Mouse (Mus musculus): ENCODE results near the gene Olfr916. TPM values are rescaled to one million over a fixed set of nuclear protein-coding genes. Genes with fewer than 3 reads are reported as not detected.

The Olfr916 gene
- polyA plus RNA-seq (2011; ENCODE audit: insufficient read depth, insufficient read length, low replicate concordance, missing spikeins) = not detected in 2 replicates

GRCm38 (mm10) chr9:38659775-38660174, at the start of gene Olfr916:
Gene Olfr916, minus strand, starts transcription at chr9:38659875.
- no peak within 1 kb of the TSS for H3K4me3 ChIP-seq (replicated peaks; ENCODE audit: control insufficient read depth, low read depth, low read length)
- WGBS = 47% methylated on average over 1 of the region's 1 CpGs
- H3K27ac ChIP-seq (ENCODE audit: control insufficient read depth, insufficient read depth, low read depth, low read length, poor library complexity) = no peak within 1 kb of the TSS
- no peaks in the 10 kb centered on the region for H3K4me1 ChIP-seq (ENCODE audit: control insufficient read depth, insufficient read depth, low read length)
- TF ChIP-seq CTCF (IDR thresholded peaks at IDR 0.05; ENCODE audit: control insufficient read depth, insufficient read depth, low read length) (no peak), POLR2A (IDR thresholded peaks at IDR 0.05; ENCODE audit: borderline replicate concordance, control insufficient read depth, low read depth, low read length) (no peak)

GRCm38 (mm10) chr9:38674501-38674900, 14.8 kb upstream of the Olfr916 start, which contains the start of gene Olfr918:
Gene Olfr918, minus strand, starts transcription at chr9:38674601.
- 75% methylated on average over 2 of the region's 2 CpGs for WGBS
- no peak within 1 kb of the TSS for H3K27ac ChIP-seq (ENCODE audit: control insufficient read depth, insufficient read depth, low read depth, low read length, poor library complexity)
- TF ChIP-seq CTCF (IDR thresholded peaks at IDR 0.05; ENCODE audit: control insufficient read depth, insufficient read depth, low read length) = no peak
- no peak for TF ChIP-seq POLR2A (IDR thresholded peaks at IDR 0.05; ENCODE audit: borderline replicate concordance, control insufficient read depth, low read depth, low read length)
- no peaks in the 10 kb centered on the region for H3K4me1 ChIP-seq (ENCODE audit: control insufficient read depth, insufficient read depth, low read length)
- no peak within 1 kb of the TSS for H3K4me3 ChIP-seq (replicated peaks; ENCODE audit: control insufficient read depth, low read depth, low read length)

GRCm38 (mm10) chr9:38672887-38673286, 13.2 kb upstream of the Olfr916 start:
- Histone ChIP-seq H3K4me3 (replicated peaks; ENCODE audit: control insufficient read depth, low read depth, low read length) (no peak overlapping the region), H3K4me1 (ENCODE audit: control insufficient read depth, insufficient read depth, low read length) (no peaks in the 10 kb centered on the region), H3K27ac (ENCODE audit: control insufficient read depth, insufficient read depth, low read depth, low read length, poor library complexity) (no peak overlapping the region)
- TF ChIP-seq CTCF (IDR thresholded peaks at IDR 0.05; ENCODE audit: control insufficient read depth, insufficient read depth, low read length) (no peak), POLR2A (IDR thresholded peaks at IDR 0.05; ENCODE audit: borderline replicate concordance, control insufficient read depth, low read depth, low read length) (no peak)
- WGBS = 53% methylated on average over 2 of the region's 2 CpGs

- 87% methylated on average over 1 of the region's 1 CpGs for WGBS
- Histone ChIP-seq H3K27ac (ENCODE audit: control insufficient read depth, insufficient read depth, low read depth, low read length, poor library complexity) (no peak within 1 kb of the TSS), H3K4me3 (replicated peaks; ENCODE audit: control insufficient read depth, low read depth, low read length) (no peak within 1 kb of the TSS), H3K4me1 (ENCODE audit: control insufficient read depth, insufficient read depth, low read length) (no peaks in the 10 kb centered on the region)
- TF ChIP-seq CTCF (IDR thresholded peaks at IDR 0.05; ENCODE audit: control insufficient read depth, insufficient read depth, low read length) (no peak), POLR2A (IDR thresholded peaks at IDR 0.05; ENCODE audit: borderline replicate concordance, control insufficient read depth, low read depth, low read length) (no peak)
These were observed 6.1 kb upstream of the Olfr916 start, which contains the start of gene Olfr917 for GRCm38 (mm10) chr9:38665742-38666141. Gene Olfr917, minus strand, starts transcription at chr9:38665842.

- 74% methylated on average over 4 of the region's 4 CpGs for WGBS
These were observed 27.3 kb downstream of the Olfr916 start for GRCm38 (mm10) chr9:38632406-38632805.

More at GRCm38 (mm10) chr9:38632406-38632805, 27.3 kb downstream of the Olfr916 start:
- H3K27ac ChIP-seq (ENCODE audit: control insufficient read depth, insufficient read depth, low read depth, low read length, poor library complexity) = no peak overlapping the region
- no peak overlapping the region for H3K4me3 ChIP-seq (replicated peaks; ENCODE audit: control insufficient read depth, low read depth, low read length)
- TF ChIP-seq CTCF (IDR thresholded peaks at IDR 0.05; ENCODE audit: control insufficient read depth, insufficient read depth, low read length) (no peak), POLR2A (IDR thresholded peaks at IDR 0.05; ENCODE audit: borderline replicate concordance, control insufficient read depth, low read depth, low read length) (no peak)
- H3K4me1 ChIP-seq (ENCODE audit: control insufficient read depth, insufficient read depth, low read length) = no peaks in the 10 kb centered on the region

Other genes with a start within 250 kb of the Olfr916 start
- not detected in 2 replicates for gene Olfr901, start 230.4 kb downstream of the Olfr916 start, polyA plus RNA-seq (2011; ENCODE audit: insufficient read depth, insufficient read length, low replicate concordance, missing spikeins)
- gene Olfr902, start 212.2 kb downstream of the Olfr916 start, polyA plus RNA-seq (2011; ENCODE audit: insufficient read depth, insufficient read length, low replicate concordance, missing spikeins) = not detected in 2 replicates
- not detected in 2 replicates for gene Olfr904, start 196.7 kb downstream of the Olfr916 start, polyA plus RNA-seq (2011; ENCODE audit: insufficient read depth, insufficient read length, low replicate concordance, missing spikeins)
- gene Olfr905, start 188.8 kb downstream of the Olfr916 start, polyA plus RNA-seq (2011; ENCODE audit: insufficient read depth, insufficient read length, low replicate concordance, missing spikeins) = 0.72 and 2.0 TPM in 2 replicates
- not detected in 2 replicates for gene Olfr906, start 172.8 kb downstream of the Olfr916 start, polyA plus RNA-seq (2011; ENCODE audit: insufficient read depth, insufficient read length, low replicate concordance, missing spikeins)
- gene Olfr907, start 164.1 kb downstream of the Olfr916 start, polyA plus RNA-seq (2011; ENCODE audit: insufficient read depth, insufficient read length, low replicate concordance, missing spikeins) = 0.70 TPM in 1 of 2 replicates, not detected in the other
- 0.55 TPM in 1 of 2 replicates, not detected in the other for gene Olfr911-ps1, start 138.3 kb downstream of the Olfr916 start, polyA plus RNA-seq (2011; ENCODE audit: insufficient read depth, insufficient read length, low replicate concordance, missing spikeins)
- not detected in 2 replicates for gene Olfr910, start 122.0 kb downstream of the Olfr916 start, polyA plus RNA-seq (2011; ENCODE audit: insufficient read depth, insufficient read length, low replicate concordance, missing spikeins)
- 0.23 TPM in 1 of 2 replicates, not detected in the other for gene Olfr912, start 79.7 kb downstream of the Olfr916 start, polyA plus RNA-seq (2011; ENCODE audit: insufficient read depth, insufficient read length, low replicate concordance, missing spikeins)
- gene Olfr913, start 67.1 kb downstream of the Olfr916 start, polyA plus RNA-seq (2011; ENCODE audit: insufficient read depth, insufficient read length, low replicate concordance, missing spikeins) = not detected in 2 replicates
- 1.0 TPM in 1 of 2 replicates, not detected in the other for gene Olfr914, start 54.8 kb downstream of the Olfr916 start, polyA plus RNA-seq (2011; ENCODE audit: insufficient read depth, insufficient read length, low replicate concordance, missing spikeins)
- gene Olfr917, start 6.0 kb upstream of the Olfr916 start, polyA plus RNA-seq (2011; ENCODE audit: insufficient read depth, insufficient read length, low replicate concordance, missing spikeins) = not detected in 2 replicates
- gene Olfr918, start 14.7 kb upstream of the Olfr916 start, polyA plus RNA-seq (2011; ENCODE audit: insufficient read depth, insufficient read length, low replicate concordance, missing spikeins) = not detected in 2 replicates
- not detected in 2 replicates for gene Olfr919, start 43.8 kb upstream of the Olfr916 start, polyA plus RNA-seq (2011; ENCODE audit: insufficient read depth, insufficient read length, low replicate concordance, missing spikeins)
- gene Vwa5a, start 58.4 kb upstream of the Olfr916 start, polyA plus RNA-seq (2011; ENCODE audit: insufficient read depth, insufficient read length, low replicate concordance, missing spikeins) = 6.4 and 8.9 TPM in 2 replicates
- gene Olfr920, start 92.4 kb upstream of the Olfr916 start, polyA plus RNA-seq (2011; ENCODE audit: insufficient read depth, insufficient read length, low replicate concordance, missing spikeins) = not detected in 2 replicates
- gene Olfr921, start 113.2 kb upstream of the Olfr916 start, polyA plus RNA-seq (2011; ENCODE audit: insufficient read depth, insufficient read length, low replicate concordance, missing spikeins) = not detected in 2 replicates
- gene Olfr922, start 154.7 kb upstream of the Olfr916 start, polyA plus RNA-seq (2011; ENCODE audit: insufficient read depth, insufficient read length, low replicate concordance, missing spikeins) = not detected in 2 replicates
- gene Olfr923, start 166.7 kb upstream of the Olfr916 start, polyA plus RNA-seq (2011; ENCODE audit: insufficient read depth, insufficient read length, low replicate concordance, missing spikeins) = not detected in 2 replicates
- gene Olfr924, start 184.6 kb upstream of the Olfr916 start, polyA plus RNA-seq (2011; ENCODE audit: insufficient read depth, insufficient read length, low replicate concordance, missing spikeins) = not detected in 2 replicates
- not detected in 2 replicates for gene Olfr26, start 195.2 kb upstream of the Olfr916 start, polyA plus RNA-seq (2011; ENCODE audit: insufficient read depth, insufficient read length, low replicate concordance, missing spikeins)
- not detected in 2 replicates for gene Olfr926, start 217.3 kb upstream of the Olfr916 start, polyA plus RNA-seq (2011; ENCODE audit: insufficient read depth, insufficient read length, low replicate concordance, missing spikeins)